Mouse (Mus musculus) kidney, adult 11 months (tissue): ENCODE data around the gene Trpm8.

ENCODE experiments used
- DNase-seq: peaks from one replicate; pipeline ENCODE4 v3.0.0; 2022

Trpm8 gene

DNA sequence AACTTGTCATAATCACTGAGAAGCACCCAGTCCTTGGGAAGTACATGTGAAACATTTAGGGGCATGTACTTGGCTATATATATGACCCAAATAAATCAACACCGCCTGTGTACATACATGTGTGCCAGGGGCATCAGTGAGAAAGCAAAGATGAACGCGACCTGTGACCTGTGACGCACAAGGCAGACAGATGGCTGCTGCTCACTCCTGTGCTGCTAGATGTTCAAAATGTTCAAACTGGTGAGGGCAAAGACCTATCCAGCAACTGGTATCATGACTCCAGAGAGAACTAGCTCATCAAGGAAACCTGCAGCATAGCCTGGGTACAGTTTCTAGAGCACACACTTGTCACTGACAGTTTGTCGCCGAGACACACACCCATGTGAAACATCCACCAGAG is 10.0 kb upstream of the Trpm8 start:
- no peak for DNase-seq

DNA sequence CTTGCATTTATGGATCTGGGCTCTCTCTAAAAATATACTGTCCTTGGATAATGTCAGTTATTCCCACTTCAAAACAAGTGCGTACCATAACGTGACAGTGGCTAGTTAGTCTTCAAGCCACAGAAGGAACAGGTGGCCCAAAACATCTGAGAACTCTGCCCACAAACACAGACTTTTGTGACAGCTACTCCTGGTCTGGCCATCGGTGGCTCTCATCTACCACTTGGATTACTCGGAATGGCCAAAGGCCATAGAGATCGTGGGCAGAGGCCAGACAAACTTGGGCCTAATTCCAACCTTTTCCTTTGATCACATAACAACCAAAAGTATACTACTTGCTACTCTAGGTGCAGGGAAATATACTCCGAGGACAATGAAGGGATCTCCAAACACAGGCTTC is 9.4 kb upstream of the Trpm8 start:
- DNase-seq: no peak

DNA sequence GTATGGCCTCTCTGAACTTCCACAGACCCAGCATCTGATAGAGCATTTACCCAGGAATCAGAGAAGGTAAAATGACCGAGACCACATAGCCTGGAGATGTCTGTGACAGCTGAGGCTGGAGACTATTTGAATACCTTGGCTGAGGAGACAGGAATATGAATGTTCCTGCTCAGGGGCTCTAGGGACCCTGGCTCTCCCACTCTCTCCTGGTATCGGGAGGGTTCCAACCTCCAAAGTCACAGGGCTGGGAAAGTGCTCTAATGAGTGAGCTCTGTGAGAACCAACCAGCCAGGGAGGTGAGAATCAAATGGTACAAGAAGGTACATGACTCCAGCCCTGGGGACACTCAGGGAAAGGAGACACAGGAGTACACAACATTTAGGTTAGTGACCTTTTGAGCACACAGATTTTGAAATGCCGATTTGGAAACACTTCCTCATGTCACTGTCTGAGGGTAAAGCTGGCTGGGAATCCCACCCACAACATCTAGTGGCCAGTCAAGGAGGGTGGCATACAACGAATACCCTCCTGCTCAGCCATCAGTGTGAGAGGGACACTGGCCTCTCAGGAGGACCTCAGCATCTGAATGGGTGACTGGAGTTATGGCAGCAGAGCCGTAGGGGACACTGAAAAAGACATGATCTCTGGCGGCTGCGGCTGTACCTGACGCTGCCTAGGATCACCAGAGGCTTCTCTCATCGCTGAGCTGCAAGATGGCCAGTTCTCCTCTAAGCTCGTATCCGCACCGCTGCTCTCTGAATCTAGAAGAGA is 7.7 kb upstream of the Trpm8 start:
- DNase-seq: no peak

DNA sequence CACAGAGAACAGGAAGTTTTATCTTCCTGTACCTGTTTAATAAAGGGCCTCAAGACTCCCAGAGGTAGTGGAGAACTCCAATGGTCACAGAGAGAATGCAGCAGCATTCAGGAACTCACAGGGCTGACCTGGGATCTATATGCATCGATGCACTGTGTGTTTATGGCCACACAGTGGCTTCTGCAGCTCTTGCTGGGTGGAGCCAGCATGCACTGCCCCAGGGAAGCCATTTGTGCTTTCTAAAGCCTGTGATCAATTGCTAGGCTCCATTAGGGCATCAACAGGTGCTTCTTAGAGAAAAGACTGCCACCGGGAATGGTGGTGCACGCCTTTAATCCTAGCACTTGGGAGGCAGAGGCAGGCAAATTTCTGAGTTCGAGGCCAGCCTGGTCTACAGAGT is 4.6 kb upstream of the Trpm8 start:
- no peak for DNase-seq

DNA sequence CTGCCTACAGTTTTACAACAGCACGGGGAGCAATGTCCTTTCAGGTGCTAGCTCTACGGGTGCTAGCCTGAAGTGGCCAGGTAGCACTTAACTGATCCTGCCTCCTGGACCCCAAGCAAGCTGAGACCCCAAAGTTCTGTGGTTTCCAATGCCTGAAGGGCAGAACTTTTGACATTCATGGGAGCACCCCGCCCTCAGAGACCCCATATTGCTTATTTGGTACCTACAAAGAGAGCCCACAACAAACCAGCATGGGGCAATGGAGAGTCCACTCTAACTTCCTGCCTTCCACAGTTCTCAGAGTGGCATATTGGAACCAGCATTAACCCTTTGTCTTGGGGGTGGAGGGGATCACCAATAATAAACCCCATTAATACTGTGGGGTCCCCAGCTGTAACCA is 4.1 kb upstream of the Trpm8 start:
- DNase-seq: no peak

DNA sequence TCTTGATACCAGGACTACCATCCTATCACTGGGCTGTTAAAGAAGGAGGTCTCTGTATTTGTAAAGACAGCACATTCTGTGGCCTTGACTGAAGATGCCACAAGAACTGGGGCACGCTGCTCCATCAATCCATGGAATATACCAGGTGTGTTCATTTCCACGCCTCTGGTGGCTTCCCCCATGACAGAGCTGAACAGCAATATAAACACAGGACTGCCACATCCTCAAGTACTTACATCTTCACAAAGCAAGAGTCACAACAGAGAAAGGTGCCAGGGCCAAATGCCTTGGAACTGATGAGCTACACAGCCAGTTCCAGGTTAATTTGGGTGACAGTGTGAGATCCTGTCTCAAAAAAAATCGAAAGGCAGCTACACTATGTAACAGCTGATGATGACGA is 3.6 kb upstream of the Trpm8 start:
- DNase-seq: no peak

DNA sequence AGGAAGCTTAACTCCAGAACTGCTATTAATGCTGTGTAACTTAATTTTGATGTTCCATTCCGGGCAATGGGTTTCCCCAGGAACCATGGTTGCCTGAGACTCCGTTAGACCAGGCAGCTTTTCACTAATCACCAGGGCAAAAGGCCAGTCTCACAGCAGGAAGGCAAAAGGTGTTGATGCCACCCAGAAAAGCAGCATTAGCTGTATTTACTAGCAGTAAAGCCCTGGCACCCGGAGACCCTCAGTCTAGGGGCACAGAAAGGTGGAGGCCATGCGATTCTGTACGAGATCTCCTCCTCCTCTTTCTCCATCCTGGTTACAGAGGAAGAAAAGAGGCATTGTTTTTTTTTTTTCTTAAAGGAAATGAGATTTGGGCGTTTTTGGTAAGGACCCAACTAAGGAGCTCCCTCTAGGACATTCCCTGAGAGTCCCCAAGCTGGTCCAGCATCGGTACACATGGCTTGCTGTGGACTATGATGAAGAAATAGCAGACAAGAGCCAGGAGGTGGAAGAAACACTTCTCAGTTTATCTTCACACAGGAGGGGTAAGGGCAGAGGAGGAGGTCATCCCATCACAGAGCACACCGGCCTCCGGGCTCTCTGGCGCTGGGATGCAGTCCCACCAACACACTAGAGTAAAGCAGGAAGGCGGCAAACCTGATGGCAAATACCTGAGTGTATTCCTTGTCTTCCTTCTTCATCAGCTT is 2.9 kb upstream of the Trpm8 start:
- no peak for DNase-seq

DNA sequence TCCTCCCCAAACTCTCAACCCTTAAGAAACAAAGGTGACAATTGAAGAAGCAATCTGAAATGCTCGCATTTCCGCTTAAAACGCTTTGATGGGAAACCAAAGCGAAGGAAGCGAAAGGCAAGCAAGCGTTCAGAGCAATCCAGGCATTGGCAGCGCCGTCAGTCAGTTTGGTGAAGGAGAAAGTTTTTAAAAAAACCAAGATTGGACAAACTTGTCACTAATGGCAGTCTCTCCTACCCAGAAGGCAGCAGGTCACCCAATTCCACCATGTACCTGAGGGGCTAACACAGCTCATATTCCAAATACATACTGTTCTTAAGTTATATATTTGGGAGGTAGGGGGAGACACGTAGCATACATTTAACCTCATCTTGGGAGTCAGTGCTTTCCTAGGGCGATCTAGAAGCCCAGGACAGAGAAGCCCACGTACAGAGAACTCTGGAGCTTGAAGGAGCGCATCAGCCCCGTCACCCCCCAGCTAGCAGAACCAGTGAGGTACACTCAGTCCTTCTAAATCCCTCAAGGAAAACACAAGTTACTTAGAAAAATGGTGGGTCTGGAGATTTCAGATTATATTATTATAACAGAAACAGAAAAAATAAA is 2.3 kb upstream of the Trpm8 start:
- no peak for DNase-seq

DNA sequence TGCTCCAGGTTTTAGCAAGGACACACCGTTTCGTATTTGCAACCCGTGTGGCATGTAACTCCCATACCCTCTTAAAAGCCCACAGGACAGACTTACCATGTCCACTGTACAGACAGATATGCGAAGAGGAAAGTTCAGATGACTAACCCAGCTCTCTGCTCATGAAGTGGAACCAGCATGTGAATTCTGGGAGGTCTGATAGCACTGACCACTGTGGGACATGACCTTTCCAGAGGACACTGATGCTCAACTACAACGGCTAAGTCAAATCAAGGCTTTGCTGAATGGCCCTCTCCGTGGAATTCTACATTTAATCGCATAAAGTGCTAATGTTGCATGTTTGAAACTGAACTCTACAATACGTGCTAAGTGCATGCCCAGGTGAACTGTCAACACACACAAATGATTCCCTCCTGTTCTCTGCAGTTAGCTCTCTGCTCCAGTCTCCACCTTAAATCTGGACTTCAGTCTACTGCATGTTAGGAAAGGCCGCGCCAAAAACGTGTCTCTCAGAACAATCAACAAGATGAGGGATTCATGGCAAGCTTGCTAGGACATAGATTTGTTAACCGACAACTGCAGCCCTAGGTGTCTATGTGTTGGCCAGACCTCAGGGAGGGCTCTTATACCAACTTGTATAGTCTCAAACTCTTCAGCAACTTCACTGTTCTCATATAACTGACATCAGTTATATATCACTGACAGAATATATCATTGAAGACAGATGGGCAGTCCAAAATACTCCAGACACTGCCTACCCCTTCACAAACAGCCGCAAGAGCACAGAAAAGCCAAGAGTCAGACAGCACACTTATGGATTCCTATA is 1.6 kb upstream of the Trpm8 start:
- DNase-seq: no peak

DNA sequence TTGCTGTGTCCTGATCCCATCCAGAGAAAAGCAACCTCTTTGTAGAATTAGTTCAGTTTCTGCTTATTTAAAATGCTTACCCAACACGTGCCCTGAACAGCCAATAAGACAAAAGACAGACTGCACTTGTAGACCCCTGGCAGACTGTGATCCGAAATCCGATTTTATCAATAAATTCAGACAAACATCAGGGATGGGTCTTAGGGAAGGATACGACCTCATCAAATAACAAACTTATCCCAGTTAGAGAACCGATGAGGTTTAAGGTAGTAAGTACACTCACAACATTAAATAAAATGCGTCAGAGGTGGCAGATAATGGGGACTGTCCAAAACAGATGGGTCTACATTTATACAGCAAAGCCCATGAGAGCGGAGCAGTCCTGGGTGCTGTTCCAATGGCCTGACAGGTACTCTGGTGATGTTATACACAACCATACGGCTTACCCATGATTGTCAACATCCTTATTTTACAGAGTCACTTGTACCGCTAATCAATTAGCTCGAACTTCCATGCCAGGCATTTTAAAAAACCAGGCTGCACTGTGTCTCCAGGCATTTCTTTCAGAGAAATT is 850 bp upstream of the Trpm8 start:
- DNase-seq: no peak

DNA sequence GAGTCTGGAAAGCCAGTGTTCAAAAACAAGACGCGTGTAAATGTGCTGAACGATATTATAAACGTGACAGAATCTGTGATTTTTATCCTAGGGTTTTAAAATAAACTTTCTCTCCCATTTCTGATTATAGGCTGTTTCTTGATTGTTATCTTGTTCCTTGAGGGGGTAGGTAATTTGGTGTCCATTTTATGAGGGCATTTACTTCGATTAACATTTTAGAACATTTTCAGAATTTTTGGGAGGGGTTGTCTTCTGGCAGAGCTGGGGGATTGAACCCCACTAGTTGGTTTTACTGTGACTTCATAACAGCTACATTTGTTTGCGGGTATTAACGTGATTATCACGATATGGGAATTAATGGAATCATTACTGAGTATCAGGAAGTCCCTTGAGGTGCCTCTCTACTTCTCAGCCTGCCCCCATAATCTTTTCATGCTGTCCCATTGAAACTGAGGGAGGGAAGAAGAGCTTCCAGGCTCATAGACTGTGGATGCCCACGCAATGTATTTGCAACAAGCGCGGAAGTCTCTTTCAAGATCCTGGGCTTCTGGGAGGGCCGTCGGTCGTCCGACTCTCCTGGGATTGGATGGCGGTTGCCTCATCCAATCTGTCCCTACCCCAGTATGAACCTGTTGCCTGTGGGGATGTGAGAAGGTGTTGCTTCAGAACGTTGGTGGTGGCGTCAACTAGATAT is 504 bp downstream of the Trpm8 start:
- DNase-seq: no peak

DNA sequence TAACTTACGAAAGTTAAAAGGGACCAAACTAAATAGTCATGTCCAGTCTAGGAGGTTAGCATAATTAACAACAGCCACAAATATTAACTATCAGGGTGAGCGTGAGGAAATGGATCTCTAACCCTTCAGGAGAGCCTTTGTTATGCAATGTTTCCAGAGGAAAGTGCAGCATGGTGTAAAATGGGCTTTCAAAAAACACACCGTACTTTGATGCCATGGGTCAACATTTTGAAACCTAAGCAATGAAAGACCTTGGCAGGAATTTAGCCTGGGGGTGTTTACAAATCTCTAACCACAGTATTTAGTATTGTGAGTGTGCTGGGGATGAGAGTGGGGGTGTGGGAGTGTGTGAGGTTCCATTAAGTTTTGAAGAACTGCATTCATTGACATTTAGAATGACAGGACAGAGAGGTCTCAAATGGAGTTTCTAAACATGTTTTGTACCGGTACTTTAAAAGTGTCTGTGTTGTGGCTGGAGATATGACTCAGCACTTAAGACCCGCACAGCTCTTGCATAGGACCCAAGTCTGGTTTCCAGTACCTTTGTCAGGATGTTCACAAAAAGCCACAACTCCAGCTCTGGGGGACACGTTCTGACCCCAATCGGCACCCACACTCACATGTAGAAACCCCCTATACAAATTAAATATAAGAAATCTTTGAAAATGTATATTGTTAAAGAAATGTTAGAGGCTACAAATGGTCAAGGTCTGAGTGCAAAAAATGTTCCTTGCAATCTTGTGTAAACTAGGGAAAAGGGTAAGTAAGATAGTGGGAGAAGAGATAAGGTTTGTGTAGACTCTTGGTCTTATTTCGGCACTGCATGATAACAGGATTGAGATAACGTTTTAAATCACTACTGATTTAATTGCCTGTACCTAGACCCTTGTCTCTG is 1.9 kb downstream of the Trpm8 start:
- peak; percentile 74 for DNase-seq

DNA sequence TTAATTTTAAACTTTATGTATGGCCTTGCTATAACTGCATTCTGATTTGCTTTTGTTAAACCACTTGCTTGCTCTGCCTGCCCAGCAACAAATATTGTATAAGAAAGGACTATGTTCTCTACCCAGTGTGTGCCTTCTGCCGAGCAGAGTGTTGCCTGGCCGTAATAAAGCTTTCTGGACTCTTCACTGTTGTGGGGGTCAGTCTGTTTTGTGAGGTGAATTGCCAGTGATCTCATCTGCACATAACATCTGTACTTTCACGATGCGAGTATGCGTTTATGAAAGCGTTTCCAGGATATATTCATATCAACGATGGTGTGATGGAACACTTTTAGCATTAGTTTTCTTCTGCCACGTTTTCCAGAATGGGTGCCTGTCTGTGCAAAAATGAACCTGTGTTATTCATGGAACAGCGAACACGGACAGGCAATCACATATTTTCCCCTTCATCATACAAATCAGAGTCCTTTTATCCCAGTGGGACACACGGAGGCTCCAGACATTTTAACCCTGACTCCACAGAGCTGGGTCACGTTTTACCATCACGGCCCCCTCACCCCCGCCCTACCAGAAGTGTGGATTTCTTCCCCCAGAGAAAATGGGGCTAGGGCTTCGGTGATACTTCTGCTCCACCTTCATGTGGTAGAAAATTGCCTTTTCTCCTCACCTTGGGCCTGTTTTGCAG is 2.7 kb downstream of the Trpm8 start:
- DNase-seq: no peak

DNA sequence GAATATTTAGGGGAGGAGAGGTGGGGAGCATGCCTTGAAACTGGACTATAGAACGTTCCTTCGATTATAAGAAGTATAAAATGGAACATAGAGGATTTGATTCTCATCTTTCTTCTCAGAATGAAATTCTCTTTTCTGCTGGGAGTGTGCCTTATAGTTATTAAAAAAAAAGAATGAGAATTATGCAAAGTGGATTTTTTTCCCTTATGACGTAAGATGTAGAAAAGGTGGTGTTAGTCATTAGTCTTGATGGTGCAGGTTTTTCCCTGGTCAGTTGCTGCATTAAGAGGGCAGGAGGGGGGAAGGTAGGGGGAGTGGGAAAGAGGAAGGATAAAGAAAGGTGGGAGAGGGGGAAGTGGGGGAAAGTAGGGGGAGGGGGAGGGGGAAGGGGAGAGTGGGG is 4.8 kb downstream of the Trpm8 start:
- DNase-seq: no peak

DNA sequence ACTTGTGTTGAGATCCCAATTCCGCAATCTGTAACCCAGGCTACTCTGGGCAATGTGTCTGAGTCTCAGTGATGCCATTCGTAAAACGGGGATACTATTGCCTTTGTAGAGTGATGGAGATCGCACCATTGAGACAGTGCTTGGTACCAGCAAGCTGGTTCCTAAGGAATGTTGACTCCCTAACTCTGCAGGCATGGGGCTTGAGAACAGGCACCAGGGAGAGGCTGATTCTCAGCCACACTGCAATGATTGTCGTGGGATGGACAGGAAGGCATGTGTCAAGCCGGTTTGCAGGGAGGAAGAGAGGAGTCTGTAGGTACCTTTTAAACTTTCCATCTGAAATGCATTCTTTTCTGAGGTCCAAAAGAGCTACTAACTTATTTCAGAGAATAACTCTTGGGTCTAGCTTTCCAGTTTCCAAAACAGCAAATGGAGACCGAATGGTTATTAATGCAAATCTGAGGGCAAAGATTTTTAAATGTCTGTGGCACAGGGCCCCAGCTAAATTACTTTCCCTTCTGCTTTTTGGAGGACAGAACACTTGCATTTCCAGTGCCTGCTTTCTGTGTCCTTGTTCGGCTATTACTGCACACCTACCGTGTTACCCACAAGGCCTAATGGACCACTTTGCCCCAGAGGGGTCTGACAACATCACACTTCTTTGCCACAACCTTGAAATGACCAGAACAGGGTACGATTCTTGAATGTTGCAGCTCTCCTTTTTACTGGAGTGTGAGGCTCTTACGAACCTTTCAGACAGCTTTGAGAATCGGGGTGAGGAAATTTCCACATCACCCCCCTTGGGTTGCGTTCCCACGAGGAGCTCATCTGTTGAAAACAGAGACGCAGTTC is 6.1 kb downstream of the Trpm8 start:
- no peak for DNase-seq

DNA sequence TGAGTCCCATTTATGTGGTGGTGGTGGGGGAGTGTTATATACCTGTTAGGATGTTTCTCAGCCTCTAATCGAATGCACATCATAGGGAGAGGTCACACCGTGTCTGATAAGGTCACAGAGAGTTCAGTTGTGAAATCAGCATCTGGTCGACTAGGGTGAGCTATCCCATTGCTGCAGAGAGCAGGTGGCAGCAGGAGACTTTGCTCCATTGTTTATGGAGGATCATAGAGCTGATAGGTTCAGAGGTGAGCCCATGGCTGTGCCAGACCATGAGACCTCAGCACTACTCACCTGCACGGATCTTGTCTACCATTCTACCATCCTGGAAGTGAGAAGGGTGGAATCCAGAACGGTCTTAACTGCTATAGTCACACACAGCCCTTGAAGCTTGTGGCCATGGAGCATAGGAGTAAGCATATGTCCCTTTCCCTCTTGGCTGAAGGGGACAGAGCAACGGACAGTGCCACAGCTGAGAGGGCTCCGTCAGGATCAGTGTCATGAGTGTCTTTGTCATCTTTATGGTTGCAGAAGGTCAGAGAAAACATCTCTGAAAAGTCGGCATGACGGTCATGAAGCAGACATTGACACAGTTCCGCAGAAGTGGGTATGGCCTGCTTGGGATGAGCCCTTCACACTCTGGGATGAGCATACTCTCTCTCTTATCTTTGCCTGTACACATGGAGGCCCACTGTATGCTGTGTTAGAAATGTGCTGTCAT is 6.9 kb downstream of the Trpm8 start:
- DNase-seq: no peak

DNA sequence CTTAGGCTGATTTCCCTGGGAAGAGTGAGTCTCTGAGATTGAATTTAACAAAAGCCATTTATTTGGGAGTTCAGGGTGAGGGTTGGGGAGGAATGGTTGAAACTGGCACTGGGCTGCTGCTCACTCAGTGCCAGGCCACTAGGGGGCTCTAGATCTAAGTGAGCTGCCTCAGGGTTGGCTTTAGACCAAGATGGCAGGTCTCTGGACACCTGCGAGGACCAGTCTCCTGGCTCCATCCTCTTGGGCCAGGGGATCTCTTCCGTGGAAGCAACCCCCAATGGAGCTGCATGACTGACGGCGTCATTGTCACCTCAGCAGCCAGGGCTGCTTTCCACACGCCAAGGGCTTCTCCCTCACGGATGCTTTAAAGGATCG is 7.5 kb downstream of the Trpm8 start:
- peak; percentile 44 for DNase-seq

DNA sequence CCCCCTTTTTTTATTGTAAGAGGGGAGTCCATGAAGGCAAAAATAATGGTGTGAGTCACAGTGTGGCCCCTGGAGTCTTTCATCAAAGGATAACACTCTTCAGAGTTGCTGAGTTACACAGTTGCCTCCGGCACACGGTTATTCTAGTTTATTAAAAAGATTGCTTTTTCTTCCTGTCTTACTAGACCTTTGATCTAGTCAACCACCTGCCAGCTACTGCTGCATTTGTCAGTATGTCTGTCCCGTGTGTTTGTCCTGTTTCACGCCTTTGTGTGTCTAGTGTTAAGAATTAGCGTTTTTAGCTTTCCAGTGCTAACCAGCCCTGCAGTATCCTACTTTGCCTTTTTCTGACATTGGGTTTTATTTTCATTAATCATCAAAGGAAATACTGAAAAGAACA is 8.2 kb downstream of the Trpm8 start:
- no peak for DNase-seq
